Mouse (Mus musculus) yolk sac, embryonic 10.5 days (tissue): Measurements from ENCODE around the gene Bmp10.
"Not testable (repeated sequence)": the region's sequence is repeated elsewhere in the genome, so short reads cannot be mapped to it uniquely, and the experiment has no call there.

ENCODE experiments used
- DNase-seq: peaks from one replicate; pipeline ENCODE4 v3.0.0-alpha.2; 2017; ENCODE audit warnings: low spot score

Bmp10 gene

GRCm38 (mm10) chr6:87447217-87447616, 18.4 kb downstream of the Bmp10 start:
- no peak for DNase-seq

GRCm38 (mm10) chr6:87449534-87449933, 20.7 kb downstream of the Bmp10 start:
- DNase-seq = no peak

GRCm38 (mm10) chr6:87451016-87451415, 22.2 kb downstream of the Bmp10 start:
- no peak for DNase-seq

GRCm38 (mm10) chr6:87451771-87452170, 23.0 kb downstream of the Bmp10 start:
- DNase-seq = no peak

- no peak for DNase-seq
Measured at GRCm38 (mm10) chr6:87455507-87455906, 26.7 kb downstream of the Bmp10 start.

- peak; percentile 50 for DNase-seq
Measured at GRCm38 (mm10) chr6:87466221-87466620, 37.4 kb downstream of the Bmp10 start.

GRCm38 (mm10) chr6:87467373-87467772, 38.6 kb downstream of the Bmp10 start:
- no peak for DNase-seq

GRCm38 (mm10) chr6:87468372-87468771, 39.6 kb downstream of the Bmp10 start:
- no peak for DNase-seq

GRCm38 (mm10) chr6:87470098-87470497, 41.3 kb downstream of the Bmp10 start:
- not testable (repeated sequence) for DNase-seq

GRCm38 (mm10) chr6:87475223-87475622, 46.4 kb downstream of the Bmp10 start:
- DNase-seq = no peak

- no peak for DNase-seq
Measured at GRCm38 (mm10) chr6:87478847-87479246, 50.1 kb downstream of the Bmp10 start.

- DNase-seq = no peak
Measured at GRCm38 (mm10) chr6:87479291-87479999, 50.7 kb downstream of the Bmp10 start.

GRCm38 (mm10) chr6:87483224-87483899, 54.6 kb downstream of the Bmp10 start:
- no peak for DNase-seq

- no peak for DNase-seq
Measured at GRCm38 (mm10) chr6:87483900-87484289, 55.1 kb downstream of the Bmp10 start.

- DNase-seq = no peak
Measured at GRCm38 (mm10) chr6:87484806-87485205, 56.0 kb downstream of the Bmp10 start.
